Mouse (Mus musculus) urinary bladder, postnatal 25 days (tissue): ENCODE results near the gene Acsl1.

ENCODE experiments used
- DNase-seq: peaks from one replicate; pipeline ENCODE4 v3.0.0; 2022; ENCODE audit warnings: low spot score

Acsl1 gene

DNA sequence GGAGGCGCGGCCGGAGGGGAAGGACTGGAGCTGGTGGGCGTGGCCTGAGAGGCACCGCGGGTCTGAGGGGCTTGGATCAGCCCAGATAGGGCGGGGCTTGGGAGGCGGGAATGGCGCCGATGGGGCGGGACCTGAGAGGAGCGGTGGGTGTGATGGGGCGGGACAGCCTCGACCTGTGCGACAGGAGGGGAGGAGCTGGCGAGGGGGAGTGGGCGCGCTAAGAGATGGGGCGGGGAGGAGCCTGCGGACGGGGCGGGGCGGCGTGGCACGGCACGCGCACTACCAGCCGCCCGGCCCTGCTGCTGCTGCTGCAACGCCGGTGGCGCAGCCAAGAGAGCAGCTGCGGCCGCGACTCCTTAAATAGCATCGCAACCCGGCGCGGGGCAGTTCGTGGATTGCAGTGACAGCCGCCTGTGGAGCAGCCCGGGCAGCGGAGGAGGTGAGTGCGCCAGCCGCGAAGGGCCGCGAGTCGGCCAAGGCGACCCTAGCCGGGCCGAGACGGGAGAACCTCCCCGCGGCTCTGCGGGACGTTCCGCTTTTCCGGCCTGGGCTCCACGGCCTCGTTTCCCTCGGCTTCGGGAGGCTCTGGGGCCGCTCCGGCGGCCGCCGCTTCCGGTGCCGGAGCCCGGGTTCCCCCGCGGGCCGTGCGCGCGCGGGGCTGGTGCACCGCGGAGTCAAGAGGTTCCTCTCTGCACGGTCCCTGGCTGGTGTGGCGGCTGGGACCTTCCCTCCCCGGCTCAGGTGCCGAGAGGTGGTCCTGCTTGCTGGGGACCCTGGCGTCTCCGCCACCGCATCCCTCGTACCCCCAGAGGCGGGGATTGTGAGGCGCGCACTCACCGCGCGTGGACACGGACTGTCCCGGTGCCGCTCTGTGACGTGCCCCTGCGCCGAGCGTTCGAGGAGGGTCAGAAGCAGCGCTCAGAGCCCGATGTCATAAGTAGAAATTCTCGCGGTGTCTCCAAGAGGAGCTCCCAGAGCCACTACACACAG, at the start of gene Acsl1:
TSS of gene Acsl1 (plus strand) at position 246 of the 990 bp plus-strand sequence.
- peak; percentile 99 for DNase-seq

GRCm38 (mm10) chr8:46421515-46421914, 49.3 kb upstream of the Acsl1 start:
- DNase-seq = no peak

DNA sequence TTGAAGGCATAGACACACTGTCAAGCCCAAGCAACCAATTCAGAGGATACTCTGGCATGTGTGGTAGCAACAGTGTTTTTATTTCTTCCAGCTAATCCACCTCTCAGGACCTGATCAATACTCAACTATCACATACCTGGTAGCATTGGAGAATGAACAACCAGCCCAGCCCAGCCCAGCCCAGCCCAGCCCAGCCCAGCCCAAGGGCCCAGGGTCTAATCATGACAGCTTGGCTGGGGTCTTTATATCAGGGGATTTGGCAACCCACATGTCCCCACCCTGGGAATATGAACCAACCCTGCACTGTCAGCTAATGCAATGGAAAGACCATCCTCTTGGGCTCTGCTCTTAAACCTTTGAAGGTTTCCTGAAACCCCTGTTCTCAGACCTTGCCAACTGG, 42.9 kb upstream of the Acsl1 start:
- no peak for DNase-seq

DNA sequence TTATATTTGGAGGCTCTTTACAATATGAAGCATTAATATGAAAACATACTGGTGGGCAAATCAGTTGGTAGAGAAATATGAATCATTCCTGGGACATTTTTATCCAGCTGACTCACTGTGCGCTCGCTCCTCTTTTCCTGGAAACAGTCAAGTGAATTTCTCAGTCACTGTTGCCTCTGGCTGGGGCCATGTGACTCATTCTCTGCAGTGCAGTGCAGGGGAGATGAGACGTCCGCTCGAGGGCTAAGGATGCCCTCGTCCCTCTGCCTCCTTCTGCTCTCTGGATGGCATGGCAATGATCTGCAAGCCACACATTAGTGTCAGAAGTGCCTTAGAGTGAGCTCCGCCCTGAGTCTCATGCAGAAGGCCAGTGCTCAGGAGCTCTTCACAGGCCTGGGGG, 41.0 kb upstream of the Acsl1 start:
- DNase-seq = peak; percentile 19

DNA sequence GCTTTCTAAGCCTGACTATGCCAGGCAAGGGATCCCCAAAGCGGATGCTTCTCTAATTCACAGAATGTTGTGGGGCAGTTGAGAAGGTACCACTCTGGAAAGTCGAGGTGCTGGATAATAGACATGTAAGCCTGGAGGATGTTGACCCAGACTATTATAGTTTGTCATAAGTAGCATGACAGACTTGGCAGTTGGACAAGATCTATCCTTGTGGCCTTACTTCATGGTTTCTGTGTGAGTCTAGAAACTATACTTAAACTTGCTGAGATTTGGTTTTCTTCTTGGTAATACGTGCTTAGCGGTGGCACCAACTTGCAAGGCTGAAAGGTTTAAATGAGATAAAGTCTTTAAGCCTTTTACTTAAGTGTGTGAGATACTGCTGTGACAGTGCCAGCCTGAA, 38.9 kb upstream of the Acsl1 start:
- DNase-seq = no peak

GRCm38 (mm10) chr8:46432581-46432980, 38.3 kb upstream of the Acsl1 start:
- no peak for DNase-seq

GRCm38 (mm10) chr8:46433656-46434055, 37.2 kb upstream of the Acsl1 start:
- DNase-seq = no peak

- DNase-seq = no peak
Observed at GRCm38 (mm10) chr8:46438491-46438890, 32.3 kb upstream of the Acsl1 start.

GRCm38 (mm10) chr8:46445964-46446915, 24.6 kb upstream of the Acsl1 start:
- no peak for DNase-seq

DNA sequence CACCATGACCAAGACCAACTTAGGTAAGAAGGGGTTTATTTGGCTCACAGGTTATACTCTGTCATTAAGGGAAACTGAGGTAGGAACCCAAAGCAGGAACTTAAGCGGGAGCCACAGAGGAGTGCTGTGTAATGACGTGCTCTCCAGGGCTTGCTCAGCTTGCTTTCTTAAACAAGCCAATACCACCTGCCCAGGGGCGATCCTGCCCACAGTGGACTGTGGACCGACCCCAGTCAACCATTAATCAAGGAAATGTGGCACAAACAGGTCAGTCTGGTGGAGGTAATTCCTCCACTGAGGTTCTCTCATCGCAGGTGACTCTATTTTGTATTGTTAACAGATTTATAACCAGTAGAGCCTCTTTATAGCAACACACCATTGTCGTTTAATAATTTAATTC, 23.5 kb upstream of the Acsl1 start:
- DNase-seq = no peak

- DNase-seq = no peak
Observed at GRCm38 (mm10) chr8:46448606-46449005, 22.2 kb upstream of the Acsl1 start.

DNA sequence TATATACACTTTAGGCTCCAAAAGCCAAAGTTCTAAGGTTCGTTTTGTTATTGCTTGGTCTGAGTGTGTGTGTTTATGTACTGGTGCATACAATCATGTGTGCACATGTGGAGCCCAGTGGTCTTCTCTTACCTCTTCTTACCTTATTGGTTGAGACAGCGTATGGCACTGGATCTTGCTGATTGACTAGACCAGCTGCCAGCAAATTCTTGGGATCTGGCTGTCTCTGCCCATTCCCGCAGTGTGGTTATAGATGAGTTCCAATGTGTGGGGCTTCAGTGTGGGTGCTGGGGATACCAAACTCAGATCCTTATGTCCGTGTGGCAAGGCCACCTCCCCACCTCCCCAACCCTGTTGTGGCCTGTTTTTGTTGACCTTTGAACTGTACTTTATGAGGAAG, 21.8 kb upstream of the Acsl1 start:
- no peak for DNase-seq

- DNase-seq = no peak
Observed at GRCm38 (mm10) chr8:46449723-46450251, 21.1 kb upstream of the Acsl1 start.

GRCm38 (mm10) chr8:46458215-46458811, 12.5 kb upstream of the Acsl1 start:
- DNase-seq = no peak

- no peak for DNase-seq
Observed at GRCm38 (mm10) chr8:46468400-46468799, 2.4 kb upstream of the Acsl1 start.

GRCm38 (mm10) chr8:46469071-46469769, 1.6 kb upstream of the Acsl1 start:
- DNase-seq = no peak

GRCm38 (mm10) chr8:46470091-46470791, 596 bp upstream of the Acsl1 start:
- no peak for DNase-seq

DNA sequence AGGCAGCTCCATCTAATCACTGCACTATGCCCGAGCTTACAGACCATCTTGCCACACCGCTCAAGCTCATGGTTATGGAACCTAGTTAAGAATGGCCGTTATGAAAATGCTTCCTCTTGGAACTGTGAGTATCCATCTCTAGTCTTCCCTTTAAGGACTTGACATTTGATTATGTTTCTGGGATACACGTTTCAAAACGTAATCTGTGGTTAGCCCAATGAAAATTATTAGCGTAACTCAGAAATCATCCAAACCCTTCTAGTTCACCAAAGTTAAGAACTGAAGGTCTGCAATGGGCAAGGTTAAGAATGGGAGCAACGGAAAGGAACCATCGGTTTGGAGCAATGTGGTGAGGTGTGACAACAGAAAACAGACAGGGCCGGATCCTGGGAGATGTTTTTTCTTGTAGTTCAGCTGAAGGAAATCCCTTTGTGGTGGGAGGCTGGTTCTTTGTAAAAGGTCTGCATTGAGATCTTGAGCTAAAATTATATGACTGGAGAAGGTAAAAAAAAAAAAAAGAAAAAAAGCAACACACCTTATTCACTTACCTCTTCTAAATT, 1.2 kb downstream of the Acsl1 start:
- no peak for DNase-seq

DNA sequence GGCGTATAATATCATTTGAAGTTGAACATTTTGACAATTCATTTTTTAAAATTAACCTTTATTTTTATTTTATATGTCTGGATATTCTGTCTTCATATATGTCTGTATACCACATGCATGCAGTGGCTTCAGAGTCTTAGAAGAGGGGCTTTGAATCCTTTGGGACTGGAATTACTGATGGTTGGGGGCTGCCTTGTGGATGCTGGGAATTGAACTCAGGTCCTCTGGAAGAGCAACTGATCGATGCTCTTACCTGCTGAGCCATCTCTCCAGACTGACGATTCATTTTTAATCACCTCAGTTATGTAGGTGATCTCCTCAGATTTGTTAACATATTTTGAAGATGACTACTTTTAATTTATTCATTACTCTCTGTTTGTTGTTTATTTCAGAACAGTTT, 3.3 kb downstream of the Acsl1 start:
- no peak for DNase-seq

GRCm38 (mm10) chr8:46474634-46475033, 3.8 kb downstream of the Acsl1 start:
- DNase-seq = no peak
